Mouse (Mus musculus): ENCODE measurements at regions not wholly inside any gene's neighbourhood (a gene's known extent, or its start where the extent isn't known, plus 50 kb on each side); places are given as distances from the start of the nearest gene placed in this dataset.

GRCm38 (mm10) chr7:124676854-124677515 lies 694.3 kb downstream of the Hs3st4 start:
- no peak for DNase-seq (ENCODE audit: low spot score)

DNA sequence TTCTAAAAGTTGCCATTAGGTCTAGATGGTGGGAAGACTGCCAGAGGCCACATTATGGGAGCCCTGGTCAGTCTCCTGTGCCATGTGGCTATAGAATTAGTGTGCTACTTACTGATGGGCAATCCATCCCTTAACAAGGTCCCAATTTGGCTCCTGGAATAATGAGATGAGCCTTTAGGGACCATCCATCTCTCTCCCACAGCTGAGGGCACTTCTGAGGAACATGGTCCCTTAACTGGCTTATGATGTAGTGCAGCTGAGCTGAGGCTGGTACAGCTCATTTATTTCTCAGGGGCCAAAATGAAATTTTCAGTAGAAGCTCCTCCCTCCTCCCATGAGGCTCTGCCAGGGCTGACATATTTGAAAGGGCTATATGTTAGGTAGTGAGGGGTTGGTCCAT lies 697.9 kb downstream of the Hs3st4 start:
- DNase-seq (ENCODE audit: low spot score) = no peak

- DNase-seq (ENCODE audit: low spot score) = no peak
Observed at GRCm38 (mm10) chr7:124681212-124681611, 698.5 kb downstream of the Hs3st4 start.

DNA sequence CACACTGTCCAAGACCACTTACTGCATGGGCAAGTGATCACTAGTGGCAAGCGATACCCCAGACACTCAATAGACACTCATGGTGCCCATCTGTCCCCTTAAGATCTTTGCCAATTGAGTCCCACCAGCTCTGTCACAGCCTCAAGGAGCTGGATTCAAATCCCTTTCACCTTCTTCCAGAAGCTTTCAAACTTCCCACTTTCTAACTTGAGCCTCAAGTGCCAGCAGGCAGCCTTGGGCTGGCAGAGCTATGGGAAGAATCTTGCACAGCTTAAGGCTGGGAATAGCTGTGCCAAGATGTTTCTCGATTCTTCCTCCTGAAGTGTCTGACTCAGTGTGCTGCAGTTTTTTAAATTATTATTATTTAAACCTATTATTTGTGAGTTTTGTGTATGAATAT lies 699.2 kb downstream of the Hs3st4 start:
- DNase-seq (ENCODE audit: low spot score) = no peak

DNA sequence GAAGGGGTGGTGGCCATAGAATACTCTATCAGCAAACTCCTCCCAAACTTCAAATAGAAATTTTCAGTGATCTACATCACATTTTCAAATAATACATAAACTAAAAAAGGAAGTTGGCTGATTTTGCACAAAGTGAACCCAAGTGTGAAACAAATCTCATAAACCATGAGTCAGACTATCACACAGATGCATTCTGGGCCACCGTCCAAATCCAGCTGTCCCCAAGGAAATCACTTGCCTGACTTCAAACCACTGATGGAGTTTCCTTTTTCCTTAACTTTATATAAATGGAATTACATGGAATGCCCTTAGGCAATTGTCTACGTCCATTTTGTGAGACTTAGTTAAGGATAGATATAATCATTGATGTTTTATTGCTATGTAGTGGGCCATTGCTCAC lies 702.8 kb downstream of the Hs3st4 start:
- peak; percentile 27 for DNase-seq (ENCODE audit: low spot score)

- DNase-seq (ENCODE audit: low spot score) = no peak
Observed at GRCm38 (mm10) chr7:124704163-124704824, 721.6 kb downstream of the Hs3st4 start.

DNA sequence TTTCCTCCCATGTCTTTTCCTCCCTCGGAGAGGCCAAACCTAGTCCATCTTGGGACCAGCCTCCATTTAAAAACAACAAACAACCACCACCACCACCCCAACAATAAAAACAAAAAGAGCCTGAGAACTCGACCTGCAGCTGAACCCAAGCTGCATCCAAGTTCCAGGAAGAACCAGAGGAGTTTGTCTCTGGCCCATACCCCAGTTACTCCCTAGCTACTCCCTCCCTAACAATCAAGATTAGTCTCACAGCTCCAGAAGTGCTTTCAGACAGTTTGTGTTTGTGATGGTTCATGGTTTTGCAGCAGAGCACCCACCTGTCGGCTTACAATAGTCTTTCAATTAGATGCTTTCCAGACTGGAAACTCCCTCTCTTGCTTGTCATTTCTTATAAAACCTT lies 724.5 kb downstream of the Hs3st4 start:
- DNase-seq (ENCODE audit: low spot score) = no peak

- DNase-seq (ENCODE audit: low spot score) = peak; percentile 32
Observed at GRCm38 (mm10) chr7:124708771-124709485, 726.3 kb downstream of the Hs3st4 start.

GRCm38 (mm10) chr7:124720927-124721326 lies 723.5 kb upstream of the Kdm8 start:
- DNase-seq (ENCODE audit: low spot score) = no peak

DNA sequence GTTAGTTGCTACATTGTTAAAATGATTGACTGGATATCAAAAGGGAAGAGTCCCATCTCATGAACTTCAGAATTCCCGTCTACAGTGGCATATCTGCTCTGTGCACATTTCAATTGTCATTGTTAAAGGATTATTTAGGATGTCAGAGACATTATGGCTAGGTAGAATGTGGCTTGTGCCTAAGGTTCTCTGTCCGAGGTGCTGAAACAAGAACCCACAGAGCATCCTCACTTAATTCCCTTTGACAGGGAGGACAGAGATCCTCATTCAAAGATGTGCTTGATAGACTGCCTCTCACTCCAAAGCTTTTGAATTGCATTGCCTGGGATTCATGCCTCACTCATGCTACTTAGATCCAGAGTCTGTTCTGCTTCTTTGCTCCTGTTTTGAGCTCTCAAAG lies 702.4 kb upstream of the Kdm8 start:
- DNase-seq (ENCODE audit: low spot score) = no peak

GRCm38 (mm10) chr7:124746321-124746720 lies 698.2 kb upstream of the Kdm8 start:
- no peak for DNase-seq (ENCODE audit: low spot score)

GRCm38 (mm10) chr7:124748396-124748795 lies 696.1 kb upstream of the Kdm8 start:
- no peak for DNase-seq (ENCODE audit: low spot score)

- DNase-seq (ENCODE audit: low spot score) = no peak
Observed at GRCm38 (mm10) chr7:124759084-124759483, 685.4 kb upstream of the Kdm8 start.

GRCm38 (mm10) chr7:124777822-124778221 lies 666.7 kb upstream of the Kdm8 start:
- DNase-seq (ENCODE audit: low spot score) = no peak

GRCm38 (mm10) chr7:124782816-124783215 lies 661.7 kb upstream of the Kdm8 start:
- no peak for DNase-seq (ENCODE audit: low spot score)

- no peak for DNase-seq (ENCODE audit: low spot score)
Observed at GRCm38 (mm10) chr7:124784995-124785394, 659.5 kb upstream of the Kdm8 start.

DNA sequence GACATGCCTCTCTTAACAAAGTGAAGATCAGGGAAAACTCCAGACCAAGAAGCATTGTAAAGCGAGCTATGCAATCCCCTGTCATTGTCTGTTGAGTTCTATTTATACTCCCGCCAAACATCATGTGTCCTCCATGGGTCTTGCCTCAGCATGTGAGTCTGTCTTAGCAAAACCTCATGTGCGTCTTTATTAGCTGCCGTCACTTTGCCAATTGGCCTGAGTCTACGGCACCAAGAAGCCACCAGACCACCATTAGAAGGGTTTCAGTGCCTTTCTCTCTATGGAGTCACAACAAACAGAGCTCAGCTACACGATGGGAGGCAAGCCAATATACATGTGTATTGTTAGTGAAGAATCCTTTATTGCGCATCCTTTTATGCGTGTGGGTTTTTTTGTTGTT lies 658.6 kb upstream of the Kdm8 start:
- DNase-seq (ENCODE audit: low spot score) = no peak

- DNase-seq (ENCODE audit: low spot score) = no peak
Observed at GRCm38 (mm10) chr7:124788781-124789180, 655.7 kb upstream of the Kdm8 start.

GRCm38 (mm10) chr7:124803101-124803500 lies 641.4 kb upstream of the Kdm8 start:
- no peak for DNase-seq (ENCODE audit: low spot score)

DNA sequence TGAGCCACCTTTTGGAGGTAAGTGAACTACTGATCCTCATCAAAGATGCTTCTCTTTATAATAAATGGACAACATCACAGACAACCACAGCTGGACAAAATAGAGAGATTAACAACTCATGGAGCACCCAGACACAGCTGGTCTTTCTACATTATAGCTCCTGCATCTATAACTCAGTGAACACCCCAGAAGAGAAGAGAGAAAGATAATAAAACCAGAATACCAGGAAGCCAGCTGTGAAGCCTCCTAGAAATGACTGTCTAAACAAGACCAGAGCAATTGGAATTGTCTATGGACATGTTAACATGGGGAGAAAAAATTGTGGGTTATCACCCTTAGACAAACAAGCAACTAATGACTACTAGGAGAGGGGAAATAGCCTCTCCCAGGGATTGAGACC lies 609.8 kb upstream of the Kdm8 start:
- DNase-seq (ENCODE audit: low spot score) = no peak

GRCm38 (mm10) chr7:124836531-124836930 lies 607.9 kb upstream of the Kdm8 start:
- DNase-seq (ENCODE audit: low spot score) = no peak

GRCm38 (mm10) chr7:124855056-124855455 lies 589.4 kb upstream of the Kdm8 start:
- DNase-seq (ENCODE audit: low spot score) = no peak

DNA sequence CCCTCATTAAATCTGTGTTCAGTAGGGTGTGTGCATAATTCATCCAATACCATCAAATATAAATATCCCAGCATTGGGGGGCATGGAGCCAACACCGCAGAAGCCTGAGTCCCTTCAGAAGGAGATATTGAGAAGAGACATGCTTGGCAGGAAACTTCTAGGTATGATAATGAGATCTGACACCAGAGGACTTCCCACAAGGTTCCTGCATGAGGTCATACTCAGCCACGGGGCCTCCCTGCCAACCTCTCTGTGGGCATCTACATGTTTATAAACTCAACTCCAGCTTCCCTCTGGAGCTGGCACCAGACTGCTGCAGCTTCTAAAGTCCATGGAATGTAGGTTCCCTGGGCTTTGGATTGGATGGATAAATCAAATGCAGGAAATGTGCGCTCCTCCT lies 587.4 kb upstream of the Kdm8 start:
- DNase-seq (ENCODE audit: low spot score) = no peak
